Mouse (Mus musculus) lung, adult 18-20 months (tissue): ENCODE results near the gene Eef1akmt2.

Experiments
- DNase-seq, 2 experiments: peaks; one replicate each; pipeline ENCODE4 v3.0.0; 2022; ENCODE audit warnings: mixed read lengths in 2 of 2

Eef1akmt2 gene

DNA sequence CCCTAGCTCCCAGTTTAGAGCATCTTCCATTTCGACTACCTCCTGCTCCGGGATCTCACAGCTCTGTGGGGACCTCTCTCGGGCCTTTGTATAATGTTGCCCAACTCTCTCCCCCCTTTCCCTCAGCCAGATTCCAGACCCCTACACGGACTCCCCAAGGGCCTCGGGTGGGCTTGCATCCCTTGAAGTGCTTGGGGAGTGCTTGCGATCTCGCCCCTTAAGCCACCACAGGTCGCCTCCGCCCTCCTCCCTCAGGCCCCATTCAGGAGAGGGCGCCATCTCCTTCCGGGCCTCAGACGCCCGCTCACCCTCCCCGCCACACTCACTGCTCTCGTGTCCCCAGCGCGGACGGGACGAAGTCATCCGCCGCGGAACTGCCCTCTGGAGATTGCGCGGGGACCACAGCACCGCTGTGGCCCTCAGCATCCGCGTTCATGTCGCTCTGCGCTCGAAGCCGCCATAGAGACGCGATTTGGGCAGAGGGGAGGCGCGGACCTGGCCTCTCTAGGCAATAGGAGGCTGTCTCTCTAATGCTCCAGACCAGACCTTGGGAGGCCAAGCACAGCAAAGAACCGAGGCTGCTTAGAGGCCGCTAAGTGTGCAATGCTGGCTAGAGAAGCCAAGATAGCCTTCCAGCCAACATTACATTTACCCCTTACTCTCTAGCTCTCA, at the start of gene Eef1akmt2:
Eef1akmt2 (minus strand) TSS at position 501 of the 672 bp plus-strand sequence.
- DNase-seq = peak; percentile 78 to 85

DNA sequence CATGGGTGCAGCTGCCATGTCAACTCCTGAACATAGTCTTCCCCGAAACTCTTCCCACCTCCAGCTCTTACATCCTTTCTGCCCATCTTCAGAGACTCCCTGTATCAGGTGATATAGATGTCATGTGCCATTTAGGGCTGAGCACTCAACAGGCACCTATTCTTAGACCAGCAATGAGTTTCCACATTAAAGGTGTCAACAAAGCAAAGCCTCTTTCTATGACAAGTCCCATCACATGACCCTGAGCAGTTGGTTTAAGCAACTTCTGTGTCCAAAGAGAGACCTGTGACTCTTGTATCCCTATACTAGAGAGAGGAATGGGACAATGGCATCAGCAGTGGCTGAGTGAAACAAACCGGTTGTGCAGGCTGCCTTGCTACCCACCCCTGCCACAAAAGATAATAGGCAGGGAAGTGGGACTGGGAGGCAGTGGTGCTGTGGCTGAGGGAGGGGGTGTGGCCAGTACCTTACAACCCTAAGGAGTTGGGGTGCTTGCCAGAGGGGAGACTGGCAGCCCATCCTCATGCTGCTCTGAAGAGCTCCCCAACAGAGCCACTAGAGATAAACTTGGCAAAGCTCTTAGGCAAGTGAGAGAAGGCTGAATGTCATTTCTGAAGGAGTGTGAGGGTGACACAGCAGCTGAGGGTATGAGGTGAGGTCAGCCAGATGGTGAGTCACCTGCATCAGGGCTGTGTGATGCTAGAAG, 48.5 kb upstream of the Eef1akmt2 start:
- peak; percentile 30 to 45 for DNase-seq

DNA sequence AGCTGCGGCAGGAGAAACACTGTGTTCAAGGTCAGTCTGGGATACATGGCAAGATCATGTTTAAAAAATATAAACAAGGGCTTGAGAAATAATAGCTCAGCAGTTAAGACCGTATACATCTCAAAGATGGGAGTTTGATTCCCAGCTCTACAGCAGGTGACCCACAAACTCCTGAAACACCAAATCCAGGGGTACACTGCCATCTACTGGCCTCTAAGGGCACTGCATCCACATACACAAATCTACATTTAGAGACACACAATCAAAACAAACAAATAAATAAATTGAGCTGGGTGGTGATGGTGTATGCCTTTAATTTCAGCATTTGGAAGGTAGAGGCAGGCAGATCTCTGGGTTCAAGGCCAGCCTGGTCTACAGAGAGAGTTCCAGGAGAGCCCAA, 45.8 kb upstream of the Eef1akmt2 start:
- peak in 1 of 2 experiments; percentile 15 for DNase-seq

DNA sequence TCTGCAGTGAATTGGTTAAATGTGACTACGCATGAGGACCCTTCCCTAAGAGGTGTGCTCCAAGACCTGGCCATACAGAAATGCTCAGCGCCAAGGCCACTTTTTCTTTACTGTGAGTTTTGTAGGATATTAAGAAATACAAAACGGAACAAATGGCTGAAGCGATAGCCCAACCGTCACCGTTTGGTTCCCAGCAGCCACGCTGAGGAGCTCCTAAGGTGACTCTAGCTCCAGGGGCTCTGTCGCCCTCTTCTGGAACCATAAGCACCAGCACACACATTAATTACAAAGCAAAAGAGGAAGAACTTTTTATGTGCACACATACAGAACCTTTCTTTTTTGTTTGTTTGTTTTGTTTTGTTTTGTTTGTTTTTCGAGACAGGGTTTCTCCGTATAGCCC, 44.8 kb upstream of the Eef1akmt2 start:
- no peak for DNase-seq

DNA sequence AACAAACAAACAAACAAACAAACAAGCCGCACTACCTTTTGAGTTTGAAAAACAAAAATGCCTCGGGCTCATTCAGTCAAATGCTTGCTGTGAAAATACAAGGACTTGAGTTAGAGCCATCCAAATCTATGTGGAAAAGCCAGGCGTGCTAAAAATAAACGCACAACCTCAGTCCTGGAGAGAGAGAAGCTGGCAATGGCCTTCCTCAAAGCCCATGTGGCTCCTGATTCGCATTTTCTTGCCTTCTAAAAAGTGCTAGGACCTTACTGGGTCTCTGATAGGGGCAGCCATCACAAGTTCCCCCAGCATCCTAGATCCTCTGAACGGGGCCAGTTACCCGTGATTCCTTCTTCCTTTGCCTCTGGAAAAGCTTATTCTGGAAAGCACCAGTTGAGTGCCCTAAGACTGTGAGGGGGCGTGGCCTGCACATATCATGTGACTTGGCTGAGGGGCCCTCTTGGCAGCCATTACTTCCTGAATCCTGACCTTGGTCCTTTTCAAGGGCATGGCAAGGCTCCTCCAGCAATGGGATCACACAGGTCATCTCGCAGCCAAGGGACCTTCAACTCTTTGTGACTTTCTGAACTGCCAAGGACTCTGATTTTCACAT, 43.8 kb upstream of the Eef1akmt2 start:
- DNase-seq = no peak

DNA sequence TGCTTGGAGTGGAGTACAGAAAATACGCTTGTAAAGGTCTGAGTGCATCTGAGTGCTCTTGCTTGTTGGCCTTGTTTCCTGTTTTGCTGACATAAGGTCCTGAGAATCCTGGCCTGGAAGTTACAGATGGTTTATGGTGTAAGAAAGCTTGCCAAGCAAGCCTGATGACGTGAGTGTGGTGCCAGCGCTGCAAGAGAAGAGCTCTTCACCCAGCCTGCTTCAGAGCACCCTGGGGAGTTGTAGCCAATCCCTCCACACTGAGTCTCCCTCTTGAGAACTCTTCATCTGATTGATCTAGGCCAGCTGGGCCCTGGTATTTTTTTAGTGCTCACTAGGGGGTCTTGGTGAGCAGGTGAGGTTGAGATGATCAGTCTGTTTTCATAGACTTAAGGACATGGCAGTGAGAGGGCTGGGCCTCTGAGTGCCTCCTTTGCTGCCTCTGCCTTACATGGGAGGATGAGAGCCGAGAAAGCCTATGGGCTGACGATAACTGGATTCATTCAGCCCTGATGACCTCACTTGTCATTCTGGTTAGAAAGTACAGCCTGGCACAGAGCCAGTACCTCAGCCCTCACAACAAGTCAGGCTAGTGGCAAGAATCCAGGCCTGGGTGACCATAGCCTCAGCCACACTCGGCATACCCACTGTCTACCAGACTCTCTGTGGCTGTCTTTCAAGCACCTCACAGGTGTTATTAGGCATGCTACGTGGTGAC, 42.5 kb upstream of the Eef1akmt2 start:
- DNase-seq = peak; percentile 71 to 80

DNA sequence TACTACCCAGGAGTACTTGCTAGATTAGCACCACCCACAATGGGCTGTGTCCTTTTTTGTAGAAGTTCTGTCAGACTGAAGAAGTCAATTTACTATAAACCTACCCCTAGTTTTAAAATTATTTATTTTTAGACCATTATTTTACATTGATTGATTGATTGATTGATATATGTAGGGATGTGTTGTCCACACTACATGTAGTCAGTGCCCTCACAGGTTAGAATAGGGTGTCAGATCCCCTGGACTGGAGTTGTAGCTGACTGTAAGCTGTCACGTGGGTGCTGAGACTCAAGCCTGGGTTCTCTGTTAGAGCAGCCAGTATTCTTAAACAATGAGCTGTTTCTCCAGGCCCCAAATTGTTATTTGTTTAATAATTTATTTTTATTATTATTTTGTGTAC, 40.9 kb upstream of the Eef1akmt2 start:
- no peak for DNase-seq

DNA sequence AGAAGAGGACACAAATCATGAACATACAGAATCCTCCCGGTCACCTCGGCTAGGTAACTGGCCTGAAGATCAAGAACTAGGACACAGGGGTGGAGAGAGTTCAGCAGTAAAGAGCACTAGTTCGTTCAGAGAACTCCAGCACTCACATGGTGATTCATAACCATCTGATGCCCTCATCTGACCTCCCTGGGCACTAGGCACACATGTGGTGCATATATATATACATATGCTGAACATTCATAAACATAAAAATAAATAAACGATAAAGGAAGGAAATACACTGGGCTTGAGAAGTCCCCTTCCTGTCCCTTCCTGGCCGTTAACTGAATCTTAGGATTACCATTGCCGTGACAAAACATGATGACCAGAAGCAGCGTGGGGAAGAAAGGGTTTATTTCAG, 40.3 kb upstream of the Eef1akmt2 start:
- DNase-seq = no peak

DNA sequence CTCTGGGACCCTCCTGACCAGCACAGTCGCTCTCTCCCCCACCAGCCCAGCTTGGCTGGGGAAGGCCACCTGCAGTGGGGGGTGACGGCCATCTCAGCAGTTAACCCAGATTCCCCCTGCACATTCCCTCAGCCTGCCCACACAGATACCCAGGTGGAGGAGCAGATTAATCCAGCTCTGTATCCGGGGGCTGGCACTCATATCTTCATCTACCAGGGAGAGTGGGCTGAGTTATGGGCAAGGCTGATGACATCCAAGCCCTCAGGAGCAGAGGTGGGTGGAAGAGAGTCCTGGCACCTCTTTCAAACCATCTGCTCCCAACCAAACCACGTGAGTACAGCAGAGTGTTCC, 39.8 kb upstream of the Eef1akmt2 start:
- no peak for DNase-seq

DNA sequence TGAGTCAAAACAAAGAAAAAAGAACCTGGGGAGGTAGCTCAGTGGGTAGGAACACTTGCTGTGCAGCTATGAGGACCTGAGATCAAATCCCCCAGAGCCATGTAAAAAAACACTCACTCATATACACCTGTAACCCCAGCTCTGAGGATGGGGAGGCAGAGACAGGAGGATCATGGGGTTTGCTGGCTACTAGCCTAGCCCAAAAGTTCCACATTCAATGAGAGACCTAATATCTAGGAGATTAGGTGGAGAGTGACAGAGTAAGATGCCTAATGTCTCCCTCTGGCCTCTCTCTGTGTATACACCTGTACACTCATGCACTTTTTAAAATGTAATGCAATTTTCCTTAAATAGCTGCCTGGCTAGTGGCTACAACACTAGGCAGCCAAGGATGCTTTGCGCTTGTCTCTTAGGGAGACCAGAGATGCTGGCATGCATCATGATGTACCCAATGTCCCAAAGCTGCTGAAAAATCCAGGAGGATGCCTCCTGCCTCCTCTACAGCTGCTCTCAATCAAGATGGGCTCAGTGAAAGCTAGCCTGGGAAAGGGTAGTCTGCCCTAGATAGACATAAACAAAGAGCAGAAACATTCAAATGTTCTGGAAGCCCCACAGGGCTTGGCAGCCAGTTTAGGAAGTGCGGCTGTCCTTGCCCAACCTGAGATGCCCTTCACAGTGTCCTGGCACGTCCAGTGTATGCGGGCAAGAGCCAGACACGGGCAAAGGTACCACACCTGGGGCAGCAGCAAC, 39.3 kb upstream of the Eef1akmt2 start:
- DNase-seq = no peak

DNA sequence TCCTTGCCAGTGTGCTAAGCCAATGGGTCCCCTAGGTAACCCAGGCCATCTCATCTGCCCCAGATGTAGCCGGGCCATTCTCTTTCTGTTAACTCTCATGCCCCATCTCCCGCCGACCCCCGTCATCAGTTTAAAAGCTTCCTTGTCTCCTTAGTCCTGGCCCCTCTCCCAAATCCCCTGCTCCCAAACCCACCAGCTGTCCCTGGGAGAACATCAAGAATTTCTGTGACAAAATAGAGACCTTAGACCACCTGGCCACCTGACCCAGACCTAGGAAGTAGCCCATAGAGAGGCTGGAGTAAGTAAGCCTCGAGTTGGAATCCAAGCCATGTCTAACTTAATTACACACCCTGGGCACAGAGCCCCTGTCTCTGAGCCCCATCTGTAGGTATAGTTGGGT, 37.7 kb upstream of the Eef1akmt2 start:
- no peak for DNase-seq

DNA sequence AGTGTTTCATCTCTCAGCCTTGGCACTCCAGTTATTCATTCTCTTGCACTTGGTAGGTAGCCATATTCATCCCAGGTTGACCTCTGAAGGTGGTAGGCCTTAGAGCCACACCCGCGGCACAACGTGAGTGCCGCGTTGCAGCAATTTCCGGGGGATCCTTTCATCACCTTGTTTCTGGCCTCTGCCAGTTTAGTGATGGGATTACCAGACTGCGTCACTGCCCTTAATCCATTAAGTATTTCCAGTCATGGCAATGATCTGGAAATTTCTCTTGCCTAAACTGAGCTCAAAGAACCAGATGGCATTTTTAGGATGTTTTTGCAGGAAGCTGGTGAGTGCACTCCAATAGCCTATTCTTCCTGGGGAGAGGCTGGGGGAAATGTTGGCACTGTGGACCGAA, 37.2 kb upstream of the Eef1akmt2 start:
- DNase-seq = no peak

DNA sequence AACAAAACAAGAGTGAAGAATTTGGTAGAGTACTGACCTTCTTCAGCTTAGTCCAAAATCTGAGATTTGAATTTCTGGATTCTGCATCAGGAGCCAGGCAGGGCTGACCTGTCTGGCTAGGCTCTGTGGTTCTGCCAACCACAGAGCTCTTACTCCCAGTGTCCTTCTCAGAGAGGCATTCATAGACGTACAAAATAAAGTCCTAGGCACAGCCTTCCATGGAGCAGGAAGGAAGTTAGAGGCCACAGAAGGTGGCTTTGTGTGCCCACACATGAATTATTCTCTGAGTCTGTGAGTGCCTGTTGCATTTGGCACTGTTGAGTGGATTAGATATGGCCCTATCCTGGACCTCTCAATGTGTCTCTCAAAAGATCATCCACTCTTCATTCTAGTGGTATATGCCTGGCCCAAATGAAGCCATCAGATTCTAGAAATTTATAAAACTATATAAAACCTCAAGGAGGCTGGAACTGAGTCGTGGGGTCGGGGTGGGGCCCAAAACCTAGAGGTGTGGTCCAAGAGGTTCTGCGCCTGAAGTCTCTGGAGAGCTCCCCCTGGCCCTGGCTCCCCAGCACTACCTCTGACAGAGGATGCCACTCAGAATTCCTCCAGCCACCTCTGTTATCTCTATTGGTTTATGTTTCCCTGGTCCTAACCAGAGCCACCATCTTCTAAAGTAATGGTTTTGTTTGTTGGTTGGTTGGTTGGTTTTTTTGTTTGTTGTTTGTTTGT, 36.2 kb upstream of the Eef1akmt2 start:
- DNase-seq = no peak

DNA sequence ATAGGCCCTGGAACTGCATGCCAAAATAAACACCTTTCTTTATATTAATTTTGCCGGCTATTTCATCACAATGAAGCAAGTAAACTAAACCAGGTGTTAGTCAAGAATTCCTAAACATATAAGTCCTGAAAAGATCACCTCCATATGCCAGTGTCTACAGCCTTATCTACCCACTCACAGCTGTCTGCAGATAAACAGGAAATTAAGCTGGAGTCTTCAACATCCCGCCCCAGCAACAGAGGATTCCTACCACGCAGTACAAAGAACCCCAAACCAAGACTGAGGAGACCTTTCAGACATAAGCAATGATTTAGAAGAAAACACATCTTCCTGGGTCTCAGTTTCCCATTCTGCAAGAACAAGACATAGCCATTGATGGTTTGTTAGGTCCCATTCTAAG, 35.6 kb upstream of the Eef1akmt2 start:
- DNase-seq = no peak

DNA sequence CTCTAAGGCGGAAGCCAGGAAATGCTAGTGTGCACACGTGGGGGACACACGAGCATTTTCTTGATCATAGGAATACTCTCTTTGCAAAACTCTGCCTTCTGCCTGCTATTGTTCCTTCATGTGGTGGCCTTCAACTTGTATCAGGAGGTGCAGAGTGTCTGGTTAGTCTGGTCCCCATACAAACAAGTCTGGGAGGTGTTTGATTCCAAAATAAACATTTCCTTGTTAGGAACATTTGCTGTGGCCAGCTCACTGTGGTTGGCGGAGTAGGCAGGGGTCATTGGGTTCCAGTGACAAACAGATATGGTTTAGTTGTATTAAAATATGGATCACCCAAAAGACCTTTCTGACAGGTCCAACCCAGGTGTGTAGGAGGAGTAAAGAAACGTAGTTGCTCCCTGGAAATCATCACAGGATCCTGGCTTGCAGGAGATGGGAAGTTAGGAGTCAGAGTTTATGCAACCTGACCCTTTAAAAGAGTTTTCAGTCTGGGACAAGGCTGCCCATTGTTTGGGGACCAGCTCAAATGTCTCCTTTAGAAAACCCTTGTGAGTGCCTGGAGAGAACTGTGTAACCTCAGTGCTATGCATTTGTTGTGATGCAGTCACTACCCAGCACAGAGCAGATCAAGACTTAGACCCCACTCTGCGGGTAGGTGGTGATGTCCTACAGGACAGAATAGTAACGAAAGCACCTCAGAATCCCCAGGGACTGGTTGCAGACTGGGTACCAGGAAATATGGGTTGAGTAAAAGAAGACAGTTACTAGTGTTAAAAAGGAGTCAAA, 34.7 kb upstream of the Eef1akmt2 start:
- peak; percentile 20 to 36 for DNase-seq

DNA sequence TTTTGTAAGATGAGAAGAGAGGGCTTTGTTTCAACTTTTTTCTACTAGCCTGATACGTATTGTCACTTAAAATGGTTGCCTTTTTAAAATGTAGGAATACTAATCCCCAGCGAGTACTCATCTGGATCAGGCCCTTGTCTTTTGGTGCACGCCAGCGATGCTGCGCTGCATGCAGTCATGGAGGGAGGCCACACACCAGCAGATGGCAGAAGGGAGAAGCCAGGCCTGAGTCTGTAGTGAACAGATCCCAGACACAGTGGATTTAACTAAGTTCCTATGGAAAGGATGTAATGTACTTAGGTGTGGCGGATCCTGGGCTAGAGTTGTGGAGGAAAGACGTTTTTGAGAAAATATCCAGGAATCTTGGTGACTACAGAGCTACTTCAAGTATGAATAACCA, 31.6 kb upstream of the Eef1akmt2 start:
- no peak for DNase-seq

DNA sequence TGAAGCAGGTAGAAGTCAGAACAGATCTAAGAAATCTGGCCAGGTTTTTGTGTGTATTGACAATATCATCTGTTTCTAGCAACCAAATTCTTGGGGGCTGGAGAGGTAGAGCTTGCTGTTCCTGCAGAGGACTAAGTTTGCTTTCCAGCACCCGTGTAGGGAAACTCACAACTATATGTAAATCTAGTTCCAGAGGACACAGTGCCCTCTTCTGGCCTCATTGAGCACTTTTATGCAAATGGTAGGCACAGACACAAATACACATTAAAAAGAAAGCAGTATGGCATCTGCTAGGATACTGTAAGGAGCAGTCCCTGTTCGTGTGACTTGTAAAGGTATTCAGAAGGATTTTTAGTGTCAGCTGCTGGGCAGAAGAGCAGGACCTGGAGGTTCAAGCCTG, 29.9 kb upstream of the Eef1akmt2 start:
- DNase-seq = no peak

DNA sequence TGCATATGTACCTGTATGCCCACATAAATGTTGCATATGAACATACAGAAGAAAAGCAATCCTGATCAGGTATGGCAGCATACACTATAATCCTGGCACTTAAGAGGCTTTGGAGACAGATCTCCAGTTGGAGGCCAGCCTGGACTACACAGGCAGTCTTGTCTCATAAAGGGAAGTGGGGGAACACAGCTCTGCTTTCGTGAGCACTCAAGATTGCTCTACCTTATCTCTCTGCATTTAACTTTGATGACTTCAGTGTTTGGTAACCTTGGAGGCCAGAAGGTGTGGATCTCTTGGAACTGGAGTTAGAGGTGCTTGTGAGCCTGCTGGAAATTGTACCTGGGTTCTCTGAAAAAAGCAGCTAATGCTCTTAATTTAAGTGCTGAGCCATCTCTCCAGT, 27.8 kb upstream of the Eef1akmt2 start:
- DNase-seq = no peak

DNA sequence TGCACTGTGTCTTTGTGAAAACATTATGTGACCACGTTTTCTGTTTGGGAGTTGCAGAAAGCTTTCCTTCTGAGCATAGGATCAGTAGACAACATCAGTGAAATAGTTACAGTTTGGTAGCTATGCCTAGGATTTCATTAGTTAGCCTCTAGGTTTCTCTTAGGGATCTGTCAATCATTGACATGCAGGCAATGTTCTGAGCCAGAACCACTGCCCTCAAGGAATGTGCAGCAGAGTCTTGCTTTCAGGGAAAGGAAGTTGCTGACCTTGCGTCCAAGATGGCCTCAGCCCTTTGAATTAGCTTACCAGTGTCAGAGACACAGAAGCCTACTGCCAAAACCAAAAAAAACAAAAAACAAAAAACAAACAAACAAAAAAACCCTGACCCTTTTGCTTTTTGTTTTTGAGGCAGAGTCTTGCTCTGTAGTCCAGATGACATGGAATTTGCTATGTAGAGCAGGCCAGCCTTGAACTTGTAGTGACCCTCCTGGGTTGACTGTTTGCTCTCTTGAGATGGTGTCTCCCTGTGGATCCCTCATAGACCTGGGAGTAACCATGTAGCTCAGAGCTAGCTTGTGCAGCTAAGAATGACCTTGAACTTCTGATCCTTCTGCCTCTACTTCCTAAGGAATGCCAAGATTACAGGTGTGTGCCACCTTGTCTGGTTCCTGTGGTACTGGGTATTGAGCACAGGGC, 23.1 kb upstream of the Eef1akmt2 start:
- no peak for DNase-seq

DNA sequence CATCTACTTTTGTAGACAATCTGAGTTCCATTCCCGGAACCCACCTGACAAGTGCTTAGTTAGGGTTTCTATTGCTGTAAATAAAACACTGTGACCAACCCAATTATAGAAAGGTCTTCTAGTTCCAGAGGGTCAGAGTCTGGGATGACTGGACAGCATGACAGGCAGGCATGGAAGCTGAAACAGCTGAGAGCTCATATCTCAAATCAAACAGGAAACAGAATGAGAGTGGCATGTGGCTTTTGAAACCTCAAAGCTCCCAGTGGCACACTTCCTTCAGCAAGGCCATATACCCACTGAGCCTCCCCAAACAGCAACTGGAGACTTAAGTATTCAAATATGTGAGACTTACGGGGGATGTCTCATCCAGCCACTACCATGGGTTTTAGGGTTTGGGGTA, 20.6 kb upstream of the Eef1akmt2 start:
- DNase-seq = no peak

DNA sequence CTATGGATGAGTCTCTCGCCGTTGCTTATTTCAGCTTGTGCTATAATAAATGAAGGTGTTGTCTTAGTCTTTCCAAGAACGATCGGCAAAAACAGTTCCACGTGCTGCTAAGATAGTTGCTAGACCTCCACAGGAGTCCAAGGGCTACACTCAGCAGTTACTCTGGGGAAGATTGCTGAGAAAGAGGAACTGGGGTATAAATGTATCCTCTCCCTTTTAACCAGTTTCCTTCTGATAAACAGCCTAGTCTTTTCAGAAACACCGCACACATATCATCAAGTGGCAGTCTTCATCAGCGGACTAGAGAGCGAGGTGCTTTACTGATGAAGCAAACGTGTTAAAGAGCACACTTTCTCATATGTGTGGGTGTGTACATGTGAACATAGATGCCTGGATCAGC, 13.8 kb upstream of the Eef1akmt2 start:
- no peak for DNase-seq
